Mouse (Mus musculus) cortical plate, adult 2 months (tissue): Measurements from ENCODE around the gene Pla2g7.

Experiments
- CTCF ChIP-seq: fragments of 200-500 bp; IDR thresholded peaks from 2 replicates; pipeline ENCODE4 v1.5.1; 2011; ENCODE audit warnings: mild to moderate bottlenecking, control low read depth, low read length; ENCODE audit not compliant: insufficient read depth; ENCODE audit errors: extremely low read depth
- POLR2A ChIP-seq: fragments of 200-500 bp; IDR thresholded peaks from 2 replicates; pipeline ENCODE4 v1.6.1; 2011; ENCODE audit warnings: mild to moderate bottlenecking, low read length, control low read depth; ENCODE audit not compliant: insufficient read depth; ENCODE audit errors: extremely low read depth

DNA sequence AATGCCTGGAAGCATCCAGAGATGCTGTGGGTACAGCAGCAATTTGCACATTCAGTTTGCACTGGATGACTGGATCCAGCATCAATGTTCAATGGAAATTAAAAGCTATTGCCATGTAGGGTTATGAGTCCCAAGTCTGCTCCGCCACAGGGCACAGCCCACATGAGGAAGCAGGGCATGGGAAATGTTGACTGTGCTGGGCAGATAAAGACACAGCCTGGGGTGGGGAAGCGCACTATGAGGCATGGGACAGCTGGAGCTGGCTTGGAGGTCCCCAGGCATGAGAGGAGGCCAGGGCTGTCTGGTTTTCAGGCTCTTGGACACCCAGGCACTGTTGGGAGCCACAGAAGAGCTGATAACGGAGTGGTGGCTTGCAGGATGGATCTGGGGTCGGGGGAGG, 23.9 kb upstream of the Pla2g7 start:
- no peak for TF ChIP-seq POLR2A
- no peak for TF ChIP-seq CTCF
